Mouse (Mus musculus): ENCODE results near the gene Hs2st1. TPM values are rescaled to one million over a fixed set of nuclear protein-coding genes. Genes with fewer than 3 reads are reported as not detected.

Hs2st1 gene
- polyA plus RNA-seq, 1 experiment from 2014 or later: 18.4 TPM

GRCm38 (mm10) chr3:144540805-144541204 is 29.2 kb downstream of the Hs2st1 start:
- peaks cover 40% of the 10 kb centered on the region for H3K4me1 ChIP-seq (ENCODE audit: control insufficient read depth, insufficient read depth, low read length)
- H3K9me3 ChIP-seq (ENCODE audit: control insufficient read depth, low read depth, low read length): no peaks in the 10 kb centered on the region
- 58% methylated on average over 3 of the region's 3 CpGs for WGBS
- H3K4me2 ChIP-seq (replicated peaks; ENCODE audit: low read depth, low read length): no peak overlapping the region
- H3K4me3 ChIP-seq (ENCODE audit: low read depth, low read length): no peak overlapping the region
- no peaks in the 10 kb centered on the region for H3K27me3 ChIP-seq (ENCODE audit: control insufficient read depth, insufficient read depth, low read length)
- no peak overlapping the region for H3K9ac ChIP-seq (replicated peaks; ENCODE audit: low read depth, low read length)
- H3K27ac ChIP-seq (ENCODE audit: low read length): no peak overlapping the region
- no peak for ATAC-seq (ENCODE audit: insufficient number of reproducible peaks, insufficient read depth, low FRiP score, low read depth)
- H3K36me3 ChIP-seq (ENCODE audit: control insufficient read depth, insufficient read depth, low read length): no peaks in the 10 kb centered on the region

- 33% methylated on average over 3 of the region's 3 CpGs for WGBS
Measured at GRCm38 (mm10) chr3:144539051-144539450, 30.9 kb downstream of the Hs2st1 start.

GRCm38 (mm10) chr3:144537078-144537855 is 32.7 kb downstream of the Hs2st1 start:
- Histone ChIP-seq H3K9ac (replicated peaks; ENCODE audit: low read depth, low read length) (no peak overlapping the region), H3K27me3 (ENCODE audit: control insufficient read depth, insufficient read depth, low read length) (no peaks in the 10 kb centered on the region), H3K27ac (ENCODE audit: low read length) (no peak overlapping the region), H3K9me3 (ENCODE audit: control insufficient read depth, low read depth, low read length) (no peaks in the 10 kb centered on the region), H3K4me1 (ENCODE audit: control insufficient read depth, insufficient read depth, low read length) (peaks cover 38% of the 10 kb centered on the region), H3K36me3 (ENCODE audit: control insufficient read depth, insufficient read depth, low read length) (no peaks in the 10 kb centered on the region), H3K4me2 (replicated peaks; ENCODE audit: low read depth, low read length) (no peak overlapping the region), H3K4me3 (ENCODE audit: low read depth, low read length) (no peak overlapping the region)
- WGBS: 80% methylated on average over 7 of the region's 7 CpGs
- ATAC-seq (ENCODE audit: insufficient number of reproducible peaks, insufficient read depth, low FRiP score, low read depth): peak; percentile 61; the same call in 1 of the 2 replicates

More at GRCm38 (mm10) chr3:144539051-144539450, 30.9 kb downstream of the Hs2st1 start:
- ATAC-seq (ENCODE audit: insufficient number of reproducible peaks, insufficient read depth, low FRiP score, low read depth): no peak
- H3K36me3 ChIP-seq (ENCODE audit: control insufficient read depth, insufficient read depth, low read length): no peaks in the 10 kb centered on the region
- peaks cover 33% of the 10 kb centered on the region for H3K4me1 ChIP-seq (ENCODE audit: control insufficient read depth, insufficient read depth, low read length)
- no peaks in the 10 kb centered on the region for H3K9me3 ChIP-seq (ENCODE audit: control insufficient read depth, low read depth, low read length)
- H3K27ac ChIP-seq (ENCODE audit: low read length): no peak overlapping the region
- H3K4me2 ChIP-seq (replicated peaks; ENCODE audit: low read depth, low read length): no peak overlapping the region
- no peak overlapping the region for H3K9ac ChIP-seq (replicated peaks; ENCODE audit: low read depth, low read length)
- no peak overlapping the region for H3K4me3 ChIP-seq (ENCODE audit: low read depth, low read length)
- H3K27me3 ChIP-seq (ENCODE audit: control insufficient read depth, insufficient read depth, low read length): no peaks in the 10 kb centered on the region

- 91% methylated on average over 4 of the region's 4 CpGs for WGBS
- peaks cover 20% of the 10 kb centered on the region; the same call in 1 of the 2 replicates for H3K4me1 ChIP-seq (ENCODE audit: control insufficient read depth, insufficient read depth, low read length)
- no peaks in the 10 kb centered on the region for H3K36me3 ChIP-seq (ENCODE audit: control insufficient read depth, insufficient read depth, low read length)
- H3K4me2 ChIP-seq (replicated peaks; ENCODE audit: low read depth, low read length): no peak overlapping the region
- H3K9ac ChIP-seq (replicated peaks; ENCODE audit: low read depth, low read length): no peak overlapping the region
- no peaks in the 10 kb centered on the region for H3K9me3 ChIP-seq (ENCODE audit: control insufficient read depth, low read depth, low read length)
- H3K27me3 ChIP-seq (ENCODE audit: control insufficient read depth, insufficient read depth, low read length): no peaks in the 10 kb centered on the region
- H3K4me3 ChIP-seq (ENCODE audit: low read depth, low read length): no peak overlapping the region
- ATAC-seq (ENCODE audit: insufficient number of reproducible peaks, insufficient read depth, low FRiP score, low read depth): no peak
- no peak overlapping the region for H3K27ac ChIP-seq (ENCODE audit: low read length)
Measured at GRCm38 (mm10) chr3:144535056-144535455, 34.9 kb downstream of the Hs2st1 start.

GRCm38 (mm10) chr3:144531023-144531422 is 39.0 kb downstream of the Hs2st1 start:
- Histone ChIP-seq H3K4me3 (ENCODE audit: low read depth, low read length) (no peak overlapping the region), H3K4me1 (ENCODE audit: control insufficient read depth, insufficient read depth, low read length) (peaks cover 9% of the 10 kb centered on the region; the same call in 1 of the 2 replicates), H3K4me2 (replicated peaks; ENCODE audit: low read depth, low read length) (no peak overlapping the region), H3K9me3 (ENCODE audit: control insufficient read depth, low read depth, low read length) (no peaks in the 10 kb centered on the region), H3K27ac (ENCODE audit: low read length) (no peak overlapping the region), H3K27me3 (ENCODE audit: control insufficient read depth, insufficient read depth, low read length) (no peaks in the 10 kb centered on the region), H3K9ac (replicated peaks; ENCODE audit: low read depth, low read length) (no peak overlapping the region), H3K36me3 (ENCODE audit: control insufficient read depth, insufficient read depth, low read length) (no peaks in the 10 kb centered on the region)
- ATAC-seq (ENCODE audit: insufficient number of reproducible peaks, insufficient read depth, low FRiP score, low read depth): no peak
- 41% methylated on average over 5 of the region's 5 CpGs for WGBS

GRCm38 (mm10) chr3:144527918-144528317 is 42.1 kb downstream of the Hs2st1 start:
- no peaks in the 10 kb centered on the region for H3K27me3 ChIP-seq (ENCODE audit: control insufficient read depth, insufficient read depth, low read length)
- no peak overlapping the region for H3K4me2 ChIP-seq (replicated peaks; ENCODE audit: low read depth, low read length)
- H3K27ac ChIP-seq (ENCODE audit: low read length): no peak overlapping the region
- H3K9ac ChIP-seq (replicated peaks; ENCODE audit: low read depth, low read length): no peak overlapping the region
- H3K4me1 ChIP-seq (ENCODE audit: control insufficient read depth, insufficient read depth, low read length): peaks cover 4% of the 10 kb centered on the region; the same call in 1 of the 2 replicates
- no peaks in the 10 kb centered on the region for H3K9me3 ChIP-seq (ENCODE audit: control insufficient read depth, low read depth, low read length)
- H3K36me3 ChIP-seq (ENCODE audit: control insufficient read depth, insufficient read depth, low read length): no peaks in the 10 kb centered on the region
- 86% methylated on average over 7 of the region's 7 CpGs for WGBS
- no peak overlapping the region for H3K4me3 ChIP-seq (ENCODE audit: low read depth, low read length)
- ATAC-seq (ENCODE audit: insufficient number of reproducible peaks, insufficient read depth, low FRiP score, low read depth): no peak

GRCm38 (mm10) chr3:144519581-144520272 is 50.3 kb downstream of the Hs2st1 start:
- Histone ChIP-seq H3K4me1 (ENCODE audit: control insufficient read depth, insufficient read depth, low read length) (peaks cover 9% of the 10 kb centered on the region; the same call in 1 of the 2 replicates), H3K4me3 (ENCODE audit: low read depth, low read length) (no peak overlapping the region), H3K4me2 (replicated peaks; ENCODE audit: low read depth, low read length) (no peak overlapping the region), H3K9me3 (ENCODE audit: control insufficient read depth, low read depth, low read length) (no peaks in the 10 kb centered on the region), H3K27ac (ENCODE audit: low read length) (0 out of 2 replicates have a peak overlapping the region, but pooled peaks have one; percentile 10), H3K9ac (replicated peaks; ENCODE audit: low read depth, low read length) (no peak overlapping the region), H3K36me3 (ENCODE audit: control insufficient read depth, insufficient read depth, low read length) (no peaks in the 10 kb centered on the region), H3K27me3 (ENCODE audit: control insufficient read depth, insufficient read depth, low read length) (no peaks in the 10 kb centered on the region)
- 29% methylated on average over 10 of the region's 10 CpGs for WGBS
- no peak for ATAC-seq (ENCODE audit: insufficient number of reproducible peaks, insufficient read depth, low FRiP score, low read depth)

GRCm38 (mm10) chr3:144518917-144519316 is 51.1 kb downstream of the Hs2st1 start:
- no peaks in the 10 kb centered on the region for H3K36me3 ChIP-seq (ENCODE audit: control insufficient read depth, insufficient read depth, low read length)
- ATAC-seq (ENCODE audit: insufficient number of reproducible peaks, insufficient read depth, low FRiP score, low read depth): no peak
- no peaks in the 10 kb centered on the region for H3K9me3 ChIP-seq (ENCODE audit: control insufficient read depth, low read depth, low read length)
- no peak overlapping the region for H3K4me2 ChIP-seq (replicated peaks; ENCODE audit: low read depth, low read length)
- peaks cover 9% of the 10 kb centered on the region; the same call in 1 of the 2 replicates for H3K4me1 ChIP-seq (ENCODE audit: control insufficient read depth, insufficient read depth, low read length)
- no peak overlapping the region for H3K27ac ChIP-seq (ENCODE audit: low read length)
- no peak overlapping the region for H3K4me3 ChIP-seq (ENCODE audit: low read depth, low read length)
- 16% methylated on average over 5 of the region's 5 CpGs for WGBS
- no peak overlapping the region for H3K9ac ChIP-seq (replicated peaks; ENCODE audit: low read depth, low read length)
- no peaks in the 10 kb centered on the region for H3K27me3 ChIP-seq (ENCODE audit: control insufficient read depth, insufficient read depth, low read length)
